Mouse (Mus musculus) urinary bladder, postnatal 14 days (tissue): ENCODE data around the gene Frs2.

Experiments
- DNase-seq: peaks from one replicate; pipeline ENCODE4 v3.0.0; 2021; ENCODE audit warnings: low spot score

Gene Frs2

GRCm38 (mm10) chr10:117148361-117149003 lies at the start of gene Frs2:
Gene Frs2, minus strand, starts transcription at chr10:117148534.
- peak; percentile 97 for DNase-seq

- no peak for DNase-seq
Measured at GRCm38 (mm10) chr10:117196696-117197095, 48.4 kb upstream of the Frs2 start.

- DNase-seq = no peak
Measured at GRCm38 (mm10) chr10:117195748-117196147, 47.4 kb upstream of the Frs2 start.

- DNase-seq = peak; percentile 69
Measured at GRCm38 (mm10) chr10:117195005-117195404, 46.7 kb upstream of the Frs2 start.

- DNase-seq = no peak
Measured at GRCm38 (mm10) chr10:117193364-117193763, 45.0 kb upstream of the Frs2 start.

- no peak for DNase-seq
Measured at GRCm38 (mm10) chr10:117185399-117186089, 37.2 kb upstream of the Frs2 start.

- DNase-seq = no peak
Measured at GRCm38 (mm10) chr10:117181098-117181497, 32.8 kb upstream of the Frs2 start.

GRCm38 (mm10) chr10:117174645-117175044 lies 26.3 kb upstream of the Frs2 start:
- DNase-seq = no peak

- DNase-seq = no peak
Measured at GRCm38 (mm10) chr10:117173566-117174438, 25.5 kb upstream of the Frs2 start.

GRCm38 (mm10) chr10:117173111-117173510 lies 24.8 kb upstream of the Frs2 start:
- DNase-seq = no peak

GRCm38 (mm10) chr10:117172069-117172468 lies 23.7 kb upstream of the Frs2 start:
- no peak for DNase-seq

GRCm38 (mm10) chr10:117166785-117167425 lies 18.6 kb upstream of the Frs2 start:
- DNase-seq = no peak

- no peak for DNase-seq
Measured at GRCm38 (mm10) chr10:117162662-117163061, 14.3 kb upstream of the Frs2 start.

GRCm38 (mm10) chr10:117160099-117160498 lies 11.8 kb upstream of the Frs2 start:
- DNase-seq = no peak

- DNase-seq = no peak
Measured at GRCm38 (mm10) chr10:117152247-117152646, 3.9 kb upstream of the Frs2 start.

GRCm38 (mm10) chr10:117151676-117152075 lies 3.3 kb upstream of the Frs2 start:
- DNase-seq = no peak

- peak; percentile 64 for DNase-seq
Measured at GRCm38 (mm10) chr10:117151241-117151640, 2.9 kb upstream of the Frs2 start.

GRCm38 (mm10) chr10:117150764-117151163 lies 2.4 kb upstream of the Frs2 start:
- DNase-seq = no peak

- peak; percentile 55 for DNase-seq
Measured at GRCm38 (mm10) chr10:117149942-117150617, 1.7 kb upstream of the Frs2 start.

- no peak for DNase-seq
Measured at GRCm38 (mm10) chr10:117149241-117149640, 907 bp upstream of the Frs2 start.
